Mouse (Mus musculus) frontal cortex, adult 2 months (tissue): ENCODE measurements around the gene Olfr1195. TPM values are rescaled to one million over a fixed set of nuclear protein-coding genes. Genes with fewer than 3 reads are reported as not detected.
"Not testable (repeated sequence)": the region's sequence is repeated elsewhere in the genome, so short reads cannot be mapped to it uniquely, and the experiment has no call there.

Experiments used
- DNase-seq, 2 experiments: peaks; one replicate each; pipeline ENCODE4 v3.0.0; 2022; ENCODE audit warnings: low spot score in 1 of 2; ENCODE audit errors: extremely low spot score in 1 of 2
- polyA plus RNA-seq: library from polyadenylated mRNA; depleted of rRNA; stranded (reverse); fragments of >200 nt; gene quantifications from 2 replicates; pipeline ENCODE4 v1.2.3, GENCODE M21; 2012; rRNA removed

Gene Olfr1195
- polyA plus RNA-seq: not detected in 2 replicates

DNA sequence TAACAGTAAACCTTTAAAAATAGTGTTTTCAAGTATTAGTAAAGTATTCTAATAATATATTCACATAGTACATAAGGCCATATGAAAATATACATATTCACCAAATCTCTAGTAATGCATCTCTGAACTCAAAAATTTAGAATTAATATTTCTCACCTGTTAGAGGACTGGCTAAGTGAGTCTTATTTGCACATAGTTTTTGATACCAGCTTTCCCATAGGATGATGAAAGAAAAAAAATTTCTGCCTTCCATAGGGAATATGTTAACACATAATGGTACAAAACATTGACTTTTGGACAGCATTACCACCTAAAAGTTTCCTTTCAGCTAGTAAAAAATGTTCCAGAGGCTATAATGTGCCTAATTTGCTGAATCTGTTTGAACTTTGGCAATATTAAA lies at the start of gene Olfr1195:
Gene Olfr1195, minus strand, starts transcription at position 101 of the 400 bp plus-strand sequence.
- no peak for DNase-seq

- DNase-seq: no peak
These were observed 43.3 kb upstream of the Olfr1195 start, which contains the start of gene Olfr1197 for GRCm38 (mm10) chr2:88732266-88732665. Gene Olfr1197 (minus strand): TSS chr2:88732366.

GRCm38 (mm10) chr2:88704497-88704896 lies 15.5 kb upstream of the Olfr1195 start, which contains the start of gene Olfr1196:
Gene Olfr1196 (minus strand): TSS chr2:88704597.
- no peak for DNase-seq

- DNase-seq: not testable (repeated sequence)
These were observed 13.7 kb downstream of the Olfr1195 start, which contains the start of gene Olfr1193 for GRCm38 (mm10) chr2:88675328-88675727. Gene Olfr1193 (plus strand): TSS chr2:88675628.

GRCm38 (mm10) chr2:88648209-88648608 lies 40.8 kb downstream of the Olfr1195 start, which contains the start of gene Olfr1192-ps1:
Gene Olfr1192-ps1 (plus strand): TSS chr2:88648509.
- DNase-seq: no peak

- not testable (repeated sequence) for DNase-seq
These were observed 48.7 kb downstream of the Olfr1195 start, which contains the start of gene Olfr1191-ps1 for GRCm38 (mm10) chr2:88640242-88640641. Gene Olfr1191-ps1 (plus strand): TSS chr2:88640542.

Other genes with a start within 250 kb of the Olfr1195 start
- not detected in 2 replicates for gene Gm13757, start 240.1 kb downstream of the Olfr1195 start, polyA plus RNA-seq
- gene Olfr1183, start 234.3 kb downstream of the Olfr1195 start, polyA plus RNA-seq: not detected in 2 replicates
- not detected in 2 replicates for gene Olfr1184, start 205.6 kb downstream of the Olfr1195 start, polyA plus RNA-seq
- not detected in 2 replicates for gene Olfr1185-ps1, start 195.9 kb downstream of the Olfr1195 start, polyA plus RNA-seq
- not detected in 2 replicates for gene Olfr1186, start 170.6 kb downstream of the Olfr1195 start, polyA plus RNA-seq
- gene Olfr1188, start 132.3 kb downstream of the Olfr1195 start, polyA plus RNA-seq: not detected in 2 replicates
- gene Olfr1189, start 102.7 kb downstream of the Olfr1195 start, polyA plus RNA-seq: not detected in 2 replicates
- not detected in 2 replicates for gene Olfr1191-ps1, start 48.6 kb downstream of the Olfr1195 start, polyA plus RNA-seq
- gene Olfr1192-ps1, start 40.7 kb downstream of the Olfr1195 start, polyA plus RNA-seq: not detected in 2 replicates
- gene Olfr1193, start 13.6 kb downstream of the Olfr1195 start, polyA plus RNA-seq: not detected in 2 replicates
- gene Olfr1196, start 15.4 kb upstream of the Olfr1195 start, polyA plus RNA-seq: not detected in 2 replicates
- gene Olfr1197, start 43.2 kb upstream of the Olfr1195 start, polyA plus RNA-seq: not detected in 2 replicates
- gene Olfr1198, start 62.2 kb upstream of the Olfr1195 start, polyA plus RNA-seq: not detected in 2 replicates
- gene Olfr1199, start 71.3 kb upstream of the Olfr1195 start, polyA plus RNA-seq: not detected in 2 replicates
- gene Olfr1200, start 81.3 kb upstream of the Olfr1195 start, polyA plus RNA-seq: not detected in 2 replicates
- not detected in 2 replicates for gene Olfr1201, start 103.8 kb upstream of the Olfr1195 start, polyA plus RNA-seq
- not detected in 2 replicates for gene Olfr1202, start 125.3 kb upstream of the Olfr1195 start, polyA plus RNA-seq
- gene Olfr1205, start 140.6 kb upstream of the Olfr1195 start, polyA plus RNA-seq: not detected in 2 replicates
- not detected in 2 replicates for gene Olfr1204, start 160.1 kb upstream of the Olfr1195 start, polyA plus RNA-seq
- not detected in 2 replicates for gene Olfr1206, start 174.0 kb upstream of the Olfr1195 start, polyA plus RNA-seq
- gene Olfr1208, start 213.1 kb upstream of the Olfr1195 start, polyA plus RNA-seq: not detected in 2 replicates
- not detected in 2 replicates for gene Olfr1209, start 226.0 kb upstream of the Olfr1195 start, polyA plus RNA-seq
- not detected in 2 replicates for gene Olfr1211, start 248.9 kb upstream of the Olfr1195 start, polyA plus RNA-seq